Mouse (Mus musculus) 3134 (cell line): ENCODE data around the gene Nupr1.

Source experiments
- DNase-seq: peaks from one replicate; pipeline ENCODE4 v3.0.0-alpha.2; 2011; ENCODE audit warnings: low spot score; ENCODE audit not compliant: insufficient read length; ENCODE audit errors: extremely low read depth

Nupr1 gene

GRCm38 (mm10) chr7:126630824-126631518 lies at the start of gene Nupr1:
TSS of gene Nupr1 (minus strand) at chr7:126630861.
- no peak for DNase-seq

- no peak for DNase-seq
Observed at GRCm38 (mm10) chr7:126679683-126680082, 49.0 kb upstream of the Nupr1 start.

GRCm38 (mm10) chr7:126678545-126679341 lies 48.1 kb upstream of the Nupr1 start:
- DNase-seq = no peak

GRCm38 (mm10) chr7:126676631-126677220 lies 46.1 kb upstream of the Nupr1 start:
- no peak for DNase-seq

DNA sequence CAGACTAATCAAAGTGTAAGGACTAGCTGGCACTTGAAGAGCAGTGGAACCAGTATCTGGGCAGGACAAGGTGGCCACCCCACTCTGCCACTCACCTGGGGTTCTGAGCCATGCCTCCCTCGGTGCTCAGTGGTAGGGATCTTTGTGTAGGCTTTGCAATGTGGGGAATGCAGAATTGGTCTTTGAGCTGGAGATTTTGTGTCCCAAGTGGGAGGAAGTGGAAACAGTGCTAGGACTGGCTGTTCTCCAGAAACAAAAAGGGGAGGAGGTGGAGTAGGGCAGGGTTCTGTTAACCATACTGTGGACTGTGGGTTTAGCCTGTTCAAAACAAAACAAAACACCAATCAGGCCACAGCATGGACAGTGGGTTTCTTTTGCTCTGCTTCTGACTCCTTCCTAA lies 45.5 kb upstream of the Nupr1 start, which contains the start of gene Sult1a1:
Gene Sult1a1, minus strand, starts transcription at position 226 of the 400 bp plus-strand sequence.
- DNase-seq = no peak

DNA sequence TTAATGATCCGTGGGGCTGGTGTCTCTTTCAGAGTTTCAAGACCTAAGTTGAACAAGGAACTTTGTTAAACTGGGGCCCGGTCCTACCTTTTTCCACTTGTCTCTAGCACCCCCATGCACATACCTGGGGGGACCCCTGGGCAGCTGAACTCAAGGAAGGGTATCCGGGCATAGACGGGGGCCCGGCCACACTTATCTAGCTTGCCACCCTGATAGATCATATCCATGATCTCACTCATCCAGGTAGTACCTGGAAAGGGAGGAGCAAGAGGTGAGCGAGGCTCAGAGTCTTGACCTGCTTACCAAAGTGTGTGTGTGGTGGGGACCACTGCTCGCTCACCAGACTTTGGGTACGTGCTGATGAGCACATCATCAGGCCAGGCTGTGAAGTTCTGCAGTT lies 44.4 kb upstream of the Nupr1 start:
- DNase-seq = no peak

DNA sequence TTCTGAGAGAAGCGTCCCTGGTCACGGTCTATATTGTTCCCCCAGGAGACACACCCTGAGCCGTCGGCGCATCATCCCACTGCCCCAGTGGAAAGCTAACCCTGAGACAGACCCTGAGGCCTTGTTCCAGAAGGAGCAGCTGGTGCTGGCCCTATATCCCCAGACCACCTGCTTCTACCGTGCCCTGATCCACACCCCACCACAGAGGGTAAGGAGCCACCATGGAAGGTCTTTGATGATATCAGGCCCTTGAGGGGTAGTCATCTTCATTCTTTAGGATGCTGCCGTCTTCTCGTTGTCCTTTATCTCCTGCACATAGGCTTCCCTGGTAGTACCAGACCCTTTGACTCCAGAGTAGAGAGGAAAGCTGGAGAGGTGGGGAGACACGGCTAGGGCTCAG lies 41.5 kb upstream of the Nupr1 start:
- DNase-seq = no peak

GRCm38 (mm10) chr7:126670152-126670551 lies 39.5 kb upstream of the Nupr1 start:
- no peak for DNase-seq

GRCm38 (mm10) chr7:126668452-126668851 lies 37.8 kb upstream of the Nupr1 start:
- DNase-seq = no peak

DNA sequence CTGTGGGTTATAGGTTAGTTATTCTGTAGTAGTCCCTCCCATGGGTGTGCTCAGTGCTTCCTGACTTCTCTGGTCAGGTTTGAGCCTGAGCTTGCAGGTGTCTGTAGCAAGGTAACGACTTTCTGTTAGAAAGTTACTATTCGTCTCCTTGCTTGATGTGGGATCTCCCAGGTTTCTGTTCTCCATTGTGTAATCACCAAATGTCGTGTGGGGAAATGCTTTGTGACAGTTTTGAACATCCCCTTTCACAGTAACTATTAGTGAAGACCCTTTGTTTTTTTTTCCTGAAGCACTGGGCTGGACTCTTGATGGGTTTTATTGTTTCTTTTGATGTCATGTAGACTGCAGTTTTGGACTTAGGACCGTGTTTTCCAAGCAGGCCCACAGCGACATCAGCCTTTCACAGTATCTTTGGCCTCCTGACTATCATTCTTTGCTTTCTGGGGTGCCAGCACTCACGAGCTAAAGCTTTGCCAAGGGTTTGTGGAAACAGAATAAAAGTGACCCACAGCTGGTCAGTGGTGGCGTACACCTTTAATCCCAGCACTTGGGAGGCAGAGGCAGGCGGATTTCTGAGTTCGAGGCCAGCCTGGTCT lies 36.9 kb upstream of the Nupr1 start:
- DNase-seq = no peak

DNA sequence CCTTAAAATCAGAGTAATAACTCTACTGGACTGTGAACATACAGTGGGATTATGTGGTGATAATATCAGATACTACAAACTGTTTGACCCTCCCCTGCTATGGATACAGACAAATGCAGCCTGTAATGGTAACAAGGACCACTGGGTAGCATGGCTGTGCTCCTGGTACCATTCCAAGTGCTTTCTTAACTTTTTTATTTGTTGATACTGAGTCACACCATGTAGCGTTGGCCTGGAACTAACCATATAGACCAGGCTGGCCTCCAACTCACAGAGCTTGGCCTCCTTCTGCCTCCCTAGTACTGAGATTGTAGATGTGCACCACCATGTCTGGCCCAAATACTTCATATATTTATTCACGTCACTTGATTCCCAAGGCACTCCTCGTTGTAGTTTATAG lies 34.6 kb upstream of the Nupr1 start:
- no peak for DNase-seq

DNA sequence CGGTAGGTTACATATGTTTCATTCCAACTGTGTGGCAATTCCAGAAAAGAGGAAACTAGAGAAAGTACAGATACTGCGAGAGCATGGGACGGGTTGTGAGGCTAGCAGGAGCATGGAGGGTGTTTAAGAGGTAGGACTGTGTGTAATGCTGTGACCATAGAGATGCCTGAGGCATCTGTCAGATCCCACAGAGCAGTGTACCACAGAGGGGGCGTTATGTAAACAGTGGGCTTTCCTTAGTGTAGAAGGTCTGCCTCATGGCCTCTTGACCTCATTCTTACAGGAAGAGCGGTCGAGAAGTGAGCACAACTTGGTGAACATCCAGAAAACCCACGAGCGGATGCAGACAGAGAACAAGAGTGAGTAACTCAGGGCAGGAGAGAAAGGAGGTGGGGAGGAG lies 33.0 kb upstream of the Nupr1 start:
- DNase-seq = no peak

DNA sequence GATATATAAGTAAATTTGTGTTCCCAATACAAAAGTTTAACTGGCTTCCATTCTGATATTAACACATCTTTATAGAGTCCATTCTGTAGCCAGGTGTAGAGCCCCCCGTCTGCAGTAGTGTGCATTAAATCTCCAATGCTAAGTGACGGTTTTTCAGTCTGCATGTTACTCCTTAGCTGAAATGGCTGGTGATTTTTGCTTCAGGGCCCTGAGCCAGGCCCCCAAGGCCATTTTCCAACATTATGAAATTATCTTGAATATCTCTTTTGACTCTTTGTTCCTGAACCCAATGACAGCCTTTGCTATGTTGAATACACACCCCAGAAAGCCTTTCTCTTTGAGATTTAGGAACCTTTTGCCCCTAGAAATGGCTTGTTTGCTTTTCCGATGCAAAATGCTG lies 29.1 kb upstream of the Nupr1 start:
- DNase-seq = no peak

- no peak for DNase-seq
Observed at GRCm38 (mm10) chr7:126657522-126657921, 26.9 kb upstream of the Nupr1 start.

- DNase-seq = no peak
Observed at GRCm38 (mm10) chr7:126655695-126656094, 25.0 kb upstream of the Nupr1 start.

DNA sequence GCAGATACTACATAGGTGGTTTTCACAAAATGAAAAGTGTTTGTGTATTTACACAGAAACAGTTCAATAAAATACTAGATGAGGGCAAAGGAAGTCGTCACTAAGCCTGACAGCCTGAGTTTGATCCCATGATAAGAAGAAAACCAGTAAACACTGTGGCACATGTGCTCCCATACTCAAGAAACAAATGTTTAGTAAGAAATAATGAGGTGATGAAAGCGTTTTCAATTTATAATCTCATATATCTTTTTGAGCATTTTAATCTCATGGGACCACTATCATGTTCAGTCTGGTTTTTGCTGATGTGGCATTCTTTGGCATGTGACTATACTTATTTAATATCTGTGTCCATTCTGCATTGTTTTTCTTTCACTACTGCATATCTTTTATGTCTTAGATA lies 23.3 kb upstream of the Nupr1 start:
- no peak for DNase-seq

GRCm38 (mm10) chr7:126650852-126651251 lies 20.2 kb upstream of the Nupr1 start:
- DNase-seq = no peak

DNA sequence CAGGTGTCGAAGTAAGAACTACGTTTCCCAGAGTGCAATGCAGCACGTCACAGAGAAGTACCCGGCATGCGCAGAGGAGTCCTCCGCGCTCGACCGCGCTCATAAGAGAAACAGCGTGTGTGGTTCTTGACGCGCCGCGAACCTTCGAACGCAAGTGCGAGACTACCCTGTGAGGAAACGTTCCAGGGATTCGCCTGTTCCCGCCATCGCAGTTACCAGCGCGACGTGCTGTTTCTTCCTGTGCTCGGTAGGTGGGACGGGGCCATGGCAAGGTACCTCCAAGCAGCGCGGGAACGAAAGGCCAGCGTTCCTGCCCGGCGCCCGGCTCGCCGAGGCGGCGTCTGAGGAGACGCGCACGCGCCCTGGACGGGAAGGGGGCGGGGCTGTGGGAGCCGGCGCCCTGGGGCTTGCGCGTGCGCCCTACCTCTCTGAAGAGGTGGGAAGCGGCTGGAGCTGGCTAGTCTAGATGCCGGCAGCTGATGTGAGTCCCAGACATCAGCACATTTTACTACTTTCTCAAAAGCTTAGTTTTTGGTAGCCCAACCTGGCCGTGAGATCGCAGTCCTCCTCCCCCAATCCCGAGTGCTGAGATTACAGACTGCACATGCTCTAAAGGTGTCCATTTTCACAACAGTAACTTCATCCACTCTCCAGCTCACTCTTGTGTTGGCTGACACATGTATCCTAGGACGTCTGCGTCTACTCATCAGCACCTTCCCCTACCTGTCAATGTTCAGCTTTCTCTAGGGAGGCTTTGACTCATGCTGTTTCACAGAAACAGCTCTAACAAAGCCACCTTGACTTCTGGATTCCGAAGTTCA lies 18.8 kb upstream of the Nupr1 start, which contains the start of gene Sgf29:
Gene Sgf29, plus strand, starts transcription at position 79 of the 821 bp plus-strand sequence.
- peak; percentile 93 for DNase-seq

GRCm38 (mm10) chr7:126648486-126648885 lies 17.8 kb upstream of the Nupr1 start:
- no peak for DNase-seq

DNA sequence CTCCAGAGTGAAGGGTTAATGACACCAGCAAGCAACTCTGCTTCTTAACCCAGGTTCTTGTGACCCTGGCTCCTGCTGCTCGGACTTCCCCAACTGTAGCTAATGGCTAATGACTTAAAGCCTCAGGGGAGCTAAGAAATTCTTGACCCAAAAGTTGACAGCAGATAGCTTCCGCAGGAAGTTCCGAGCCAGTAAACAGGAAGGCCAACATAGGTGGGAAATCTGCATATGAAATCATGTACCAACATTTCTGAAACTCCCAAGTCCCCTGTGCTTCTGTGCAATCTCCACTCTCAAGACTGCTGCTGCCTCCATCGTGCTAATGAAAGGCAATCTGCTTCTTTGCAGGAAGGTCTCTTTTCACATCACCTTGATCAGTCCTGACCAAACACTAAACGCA lies 15.0 kb upstream of the Nupr1 start:
- DNase-seq = no peak
